Mouse (Mus musculus) MEL (cell line): ENCODE results near the gene Hmg20b. TPM values are rescaled to one million over a fixed set of nuclear protein-coding genes. Genes with fewer than 3 reads are reported as not detected.

ENCODE experiments used
- DNase-seq: peaks from one replicate; pipeline ENCODE4 v3.0.0; 2011; ENCODE audit warnings: low read depth, low spot score
- H3K27ac ChIP-seq: 2 replicates; pipeline ENCODE4 v1.5.1; 2012; ENCODE audit warnings: low read depth, mild to moderate bottlenecking, control low read depth, low read length, moderate library complexity; ENCODE audit not compliant: control insufficient read depth
- H3K27me3 ChIP-seq, 2 experiments: fragments of 150-350 bp in 1 of 2; sonication (generic) in 1 of 2; 2 replicates each; pipeline ENCODE4 v1.6.1; 2012; ENCODE audit warnings: low read length in 2 of 2, mild to moderate bottlenecking in 2 of 2, improper control_type of control experiment in 1 of 2, moderate library complexity in 1 of 2; ENCODE audit not compliant: insufficient read depth in 2 of 2, control insufficient read depth in 1 of 2
- H3K36me3 ChIP-seq, 2 experiments: 2 replicates each; pipeline ENCODE4 v1.6.1; 2012 to 2014; ENCODE audit warnings: low read length in 2 of 2, improper control_type of control experiment in 1 of 2, inconsistent platforms in 1 of 2, mild to moderate bottlenecking in 1 of 2; ENCODE audit not compliant: insufficient read depth in 2 of 2, control insufficient read depth in 1 of 2
- H3K4me1 ChIP-seq, 2 experiments: fragments of 150-350 bp in 1 of 2; sonication (generic) in 1 of 2; 2 replicates each; pipeline ENCODE4 v1.6.1; 2012; ENCODE audit warnings: low read length in 2 of 2, improper control_type of control experiment in 1 of 2, mild to moderate bottlenecking in 1 of 2; ENCODE audit not compliant: insufficient read depth in 2 of 2, control insufficient read depth in 1 of 2
- H3K4me3 ChIP-seq, 2 experiments: fragments of 150-350 bp in 1 of 2; sonication (generic) in 1 of 2; 2 replicates each; pipeline ENCODE4 v1.5.1; 2012; ENCODE audit warnings: low read depth in 2 of 2, low read length in 2 of 2, mild to moderate bottlenecking in 2 of 2, moderate library complexity in 2 of 2, control low read depth in 1 of 2, improper control_type of control experiment in 1 of 2; ENCODE audit not compliant: control insufficient read depth in 1 of 2, insufficient read depth in 1 of 2
- H3K79me2 ChIP-seq: 2 replicates; pipeline ENCODE4 v1.6.1; 2012; ENCODE audit warnings: mild to moderate bottlenecking, low read length, moderate library complexity; ENCODE audit not compliant: control insufficient read depth, poor library complexity, insufficient read depth
- H3K9ac ChIP-seq: 2 replicates; pipeline ENCODE4 v1.6.1; 2012; ENCODE audit warnings: low read depth, mild to moderate bottlenecking, control low read depth, low read length, moderate library complexity; ENCODE audit not compliant: control insufficient read depth, poor library complexity, severe bottlenecking
- H3K9me3 ChIP-seq: fragments of 150-350 bp; sonication (generic); replicated peaks from 2 replicates; pipeline ENCODE4 v1.6.1; 2012; ENCODE audit warnings: mild to moderate bottlenecking, low read length, improper control_type of control experiment, moderate library complexity; ENCODE audit not compliant: insufficient read depth
- CTCF ChIP-seq, 3 experiments: IDR thresholded peaks in 2 of 3; conservative IDR thresholded peaks in 1 of 3; 2 replicates each; pipeline ENCODE4 v1.5.1; 2011 to 2012; ENCODE audit warnings: low read length in 3 of 3, low read depth in 2 of 3, mild to moderate bottlenecking in 2 of 3, improper control_type of control experiment in 1 of 3, inconsistent platforms in 1 of 3, mixed read lengths in 1 of 3, moderate library complexity in 1 of 3; ENCODE audit not compliant: control insufficient read depth in 1 of 3, insufficient read depth in 1 of 3, poor library complexity in 1 of 3, severe bottlenecking in 1 of 3
- E2F4 ChIP-seq: IDR thresholded peaks from 2 replicates; pipeline ENCODE4 v1.6.1; 2011; ENCODE audit warnings: low read depth, low read length, improper control_type of control experiment, borderline replicate concordance
- ETS1 ChIP-seq: IDR thresholded peaks from 2 replicates; pipeline ENCODE4 v1.6.1; 2012; ENCODE audit warnings: low read depth, mild to moderate bottlenecking, inconsistent platforms, low read length, improper control_type of control experiment, moderate library complexity
- GABPA ChIP-seq: IDR thresholded peaks from 2 replicates; pipeline ENCODE4 v1.6.1; 2012; ENCODE audit warnings: low read depth, mild to moderate bottlenecking, inconsistent platforms, low read length, improper control_type of control experiment, moderate library complexity
- GATA1 ChIP-seq: IDR thresholded peaks from 2 replicates; pipeline ENCODE4 v1.6.1; 2011; ENCODE audit warnings: low read depth, low read length, improper control_type of control experiment
- KAT2A ChIP-seq: conservative IDR thresholded peaks from 2 replicates; pipeline ENCODE4 v1.6.1; 2012; ENCODE audit warnings: low read depth, low read length, improper control_type of control experiment, inconsistent platforms
- MAFK ChIP-seq: IDR thresholded peaks from 2 replicates; pipeline ENCODE4 v1.6.1; 2011; ENCODE audit warnings: low read depth, mild to moderate bottlenecking, low read length, improper control_type of control experiment, borderline replicate concordance
- MAX ChIP-seq: IDR thresholded peaks from 2 replicates; pipeline ENCODE4 v1.6.1; 2011; ENCODE audit warnings: low read length, improper control_type of control experiment
- MAZ ChIP-seq: IDR thresholded peaks from 2 replicates; pipeline ENCODE4 v1.6.1; 2012; ENCODE audit warnings: low read depth, mild to moderate bottlenecking, inconsistent platforms, low read length, improper control_type of control experiment
- MXI1 ChIP-seq: IDR thresholded peaks from 2 replicates; pipeline ENCODE4 v1.6.1; 2011; ENCODE audit warnings: mild to moderate bottlenecking, low read depth, low read length, improper control_type of control experiment
- MYB ChIP-seq: IDR thresholded peaks from 2 replicates; pipeline ENCODE4 v1.6.1; 2011; ENCODE audit warnings: mild to moderate bottlenecking, low read depth, low read length, improper control_type of control experiment
- MYC ChIP-seq: IDR thresholded peaks from 2 replicates; pipeline ENCODE4 v1.6.1; 2011; ENCODE audit warnings: low read depth, mild to moderate bottlenecking, low read length, improper control_type of control experiment, moderate library complexity
- NRF1 ChIP-seq: IDR thresholded peaks from 2 replicates; pipeline ENCODE4 v1.6.1; 2014; ENCODE audit warnings: low read depth, mild to moderate bottlenecking, inconsistent platforms, low read length, improper control_type of control experiment, moderate library complexity; ENCODE audit not compliant: poor library complexity, insufficient read depth, severe bottlenecking
- POLR2AphosphoS2 ChIP-seq: IDR thresholded peaks from 2 replicates; pipeline ENCODE4 v1.6.1; 2011; ENCODE audit warnings: low read length, improper control_type of control experiment
- POLR2AphosphoS5 ChIP-seq: IDR thresholded peaks from 2 replicates; pipeline ENCODE4 v1.6.1; 2012; ENCODE audit warnings: low read depth, borderline replicate concordance, mild to moderate bottlenecking, inconsistent platforms, low read length, moderate library complexity, mixed read lengths
- RCOR1 ChIP-seq: IDR thresholded peaks from 2 replicates; pipeline ENCODE4 v1.6.1; 2012; ENCODE audit warnings: low read depth, mild to moderate bottlenecking, inconsistent platforms, low read length, improper control_type of control experiment
- SIN3A ChIP-seq: IDR thresholded peaks from 2 replicates; pipeline ENCODE4 v1.6.1; 2012; ENCODE audit warnings: low read length, improper control_type of control experiment, inconsistent platforms
- SMC3 ChIP-seq: IDR thresholded peaks from 2 replicates; pipeline ENCODE4 v1.6.1; 2011; ENCODE audit warnings: low read depth, low read length, improper control_type of control experiment
- TAL1 ChIP-seq: IDR thresholded peaks from 2 replicates; pipeline ENCODE4 v1.6.1; 2012; ENCODE audit warnings: mild to moderate bottlenecking, inconsistent platforms, low read length, moderate library complexity, mixed read lengths
- TBP ChIP-seq: IDR thresholded peaks from 2 replicates; pipeline ENCODE4 v1.8.0; 2011; ENCODE audit warnings: low read depth, low read length, improper control_type of control experiment
- TCF12 ChIP-seq: IDR thresholded peaks from 2 replicates; pipeline ENCODE4 v1.6.1; 2014; ENCODE audit warnings: low read depth, mild to moderate bottlenecking, inconsistent platforms, low read length, improper control_type of control experiment, moderate library complexity
- UBTF ChIP-seq: IDR thresholded peaks from 2 replicates; pipeline ENCODE4 v1.6.1; 2012; ENCODE audit warnings: low read depth, mild to moderate bottlenecking, inconsistent platforms, low read length, improper control_type of control experiment, moderate library complexity, borderline replicate concordance; ENCODE audit not compliant: insufficient read depth
- ZNF384 ChIP-seq: IDR thresholded peaks from 2 replicates; pipeline ENCODE4 v1.6.1; 2012; ENCODE audit warnings: low read depth, mild to moderate bottlenecking, inconsistent platforms, low read length, improper control_type of control experiment
- polyA plus RNA-seq, 2 experiments: library from polyadenylated mRNA; stranded (reverse) in 1 of 2; unstranded in 1 of 2; fragments of >175 nt in 1 of 2; fragments of >200 nt in 1 of 2; gene quantifications; 2 replicates each; pipeline versions ENCODE4 v1.2.1 to v1.2.4; 2012; ENCODE audit warnings: low replicate concordance in 2 of 2, low read depth in 1 of 2; ENCODE audit not compliant: insufficient read length in 2 of 2, insufficient read depth in 1 of 2, missing spikeins in 1 of 2
- total RNA-seq: library from RNA; depleted of rRNA; stranded (reverse); fragments of 300-350 nt; gene quantifications from 2 replicates; pipeline ENCODE4 v1.2.3, GENCODE M21; 2012

Gene Hmg20b
- total and polyA plus RNA-seq, 3 experiments = 27.0 to 92.7 TPM; not detected in 1

GRCm38 (mm10) chr10:81356352-81356990 is 6.2 kb upstream of the Hmg20b start (continued):
- TF ChIP-seq POLR2AphosphoS2 (peak; percentile 28; the same call in 1 of the 2 replicates), MAX (peak; percentile 98), NRF1 (peak; percentile 41; the same call in 1 of the 2 replicates), MAZ (peak; percentile 36; the same call in 1 of the 2 replicates), UBTF (0 out of 2 replicates have a peak, but pooled peaks have one; percentile 47), GABPA (no peak), RCOR1 (0 out of 2 replicates have a peak, but pooled peaks have one; percentile 19), E2F4 (no peak), SIN3A (peak; percentile 93), MXI1 (peak; percentile 98), MAFK (no peak), TAL1 (no peak), ETS1 (peak; percentile 66), SMC3 (no peak), CTCF (IDR thresholded peaks at IDR 0.05 in 2 of 3, conservative IDR thresholded peaks at IDR 0.05 in 1 of 3; ENCODE audit: control insufficient read depth in 1 of 3, insufficient read depth in 1 of 3, low read depth in 2 of 3, low read length in 3 of 3, poor library complexity in 1 of 3, severe bottlenecking in 1 of 3) (no peak), POLR2AphosphoS5 (no peak; the same call in 1 of the 2 replicates), MYB (no peak), MYC (peak; percentile 99), TCF12 (peak; percentile 59), KAT2A (no peak)

- peak overlapping the region; percentile 96 for H3K27ac ChIP-seq
- H3K79me2 ChIP-seq = peaks cover 27% of the 10 kb centered on the region
- peak; percentile 75 for TF ChIP-seq RCOR1
- TF ChIP-seq GATA1 = peak; percentile 51; the same call in 1 of the 2 replicates
- TF ChIP-seq ZNF384 = no peak
- no peak for TF ChIP-seq TBP
- TF ChIP-seq POLR2AphosphoS2 = no peak
- TF ChIP-seq MYB = no peak
- TF ChIP-seq MAZ = no peak
- no peak overlapping the region; the same call in 1 of the 2 replicates for H3K9ac ChIP-seq
- no peak for DNase-seq
- H3K36me3 ChIP-seq = peaks cover 0 to 24% of the 10 kb centered on the region in 2 experiments; a peak in 3 of 4 replicates
- no peaks in the 10 kb centered on the region for H3K9me3 ChIP-seq
- H3K27me3 ChIP-seq = no peaks in the 10 kb centered on the region
- H3K4me3 ChIP-seq = no peak overlapping the region
- peaks cover 3 to 33% of the 10 kb centered on the region in 2 experiments; a peak in 3 of 4 replicates for H3K4me1 ChIP-seq
These were observed 5.3 kb upstream of the Hmg20b start for GRCm38 (mm10) chr10:81355533-81355932.
